Mouse (Mus musculus) liver, adult 2 months (tissue): Measurements from ENCODE around the gene Stat5a. TPM values are rescaled to one million over a fixed set of nuclear protein-coding genes. Genes with fewer than 3 reads are reported as not detected.

Source experiments
- DNase-seq: peaks from one replicate; pipeline ENCODE4 v3.0.0-alpha.2; 2011; ENCODE audit warnings: low read depth, low spot score; ENCODE audit errors: extremely low read depth
- H3K27ac ChIP-seq: fragments of 200-500 bp; replicated peaks from 2 replicates; pipeline ENCODE4 v1.5.1; 2012; ENCODE audit warnings: low read depth, mild to moderate bottlenecking, control low read depth, inconsistent platforms, low read length; ENCODE audit not compliant: insufficient read depth
- H3K27me3 ChIP-seq: fragments of 200-500 bp; 2 replicates; pipeline ENCODE4 v1.6.1; 2012; ENCODE audit warnings: mild to moderate bottlenecking, moderate library complexity, low read length, inconsistent platforms; ENCODE audit not compliant: control insufficient read depth, insufficient read depth
- H3K36me3 ChIP-seq: fragments of 200-500 bp; 2 replicates; pipeline ENCODE4 v1.6.1; 2012; ENCODE audit warnings: low read length, inconsistent platforms; ENCODE audit not compliant: control insufficient read depth, insufficient read depth
- H3K4me1 ChIP-seq: fragments of 200-500 bp; 2 replicates; pipeline ENCODE4 v1.6.1; 2011; ENCODE audit warnings: low read length; ENCODE audit not compliant: control insufficient read depth, insufficient read depth
- H3K4me3 ChIP-seq: fragments of 200-500 bp; 2 replicates; pipeline ENCODE4 v1.5.1; 2011; ENCODE audit warnings: low read depth, mild to moderate bottlenecking, control low read depth, low read length, moderate library complexity; ENCODE audit not compliant: insufficient read depth
- H3K79me2 ChIP-seq: fragments of 200-500 bp; 2 replicates; pipeline ENCODE4 v1.6.1; 2012; ENCODE audit warnings: inconsistent platforms, mild to moderate bottlenecking, low read length, moderate library complexity; ENCODE audit not compliant: control insufficient read depth, insufficient read depth
- H3K9ac ChIP-seq: fragments of 200-500 bp; 2 replicates; pipeline ENCODE4 v1.6.1; 2012; ENCODE audit warnings: low read depth, mild to moderate bottlenecking, control low read depth, inconsistent platforms, low read length
- CTCF ChIP-seq: fragments of 200-500 bp; IDR thresholded peaks from 2 replicates; pipeline ENCODE4 v1.5.1; 2011; ENCODE audit warnings: low read depth, low read length, control low read depth
- POLR2A ChIP-seq: fragments of 200-500 bp; IDR thresholded peaks from 2 replicates; pipeline ENCODE4 v1.6.1; 2011; ENCODE audit warnings: low read length, control low read depth; ENCODE audit not compliant: insufficient read depth; ENCODE audit errors: extremely low read depth
- WGBS: fragments of 180-500 bp; shearing (Covaris S2); methylation state at CpG from one replicate; pipeline ENCODE4 v1.1.7; 2018; 5-methylcytosine and 5-hydroxymethylcytosine counted together
- polyA plus RNA-seq: library from polyadenylated mRNA; depleted of rRNA; stranded (reverse); fragments of >200 nt; gene quantifications from 2 replicates; pipeline ENCODE4 v1.2.3, GENCODE M21; 2012
- total RNA-seq: library from RNA; depleted of rRNA; stranded (reverse); fragments of >200 nt; gene quantifications from 2 replicates; pipeline ENCODE4 v1.2.3, GENCODE M21; 2014

Gene Stat5a
- total and polyA plus RNA-seq, 2 experiments = 6.9 to 15.0 TPM

- peaks cover 18% of the 10 kb centered on the region for H3K4me1 ChIP-seq
- TF ChIP-seq POLR2A (no peak), CTCF (no peak)
- no peaks in the 10 kb centered on the region for H3K27me3 ChIP-seq
- DNase-seq = peak; percentile 42
- H3K27ac ChIP-seq = no peak overlapping the region
- H3K79me2 ChIP-seq = peaks cover 18% of the 10 kb centered on the region
- 83% methylated on average over 17 of the region's 17 CpGs for WGBS
- H3K4me3 ChIP-seq = no peak overlapping the region
- no peak overlapping the region for H3K9ac ChIP-seq
- peaks cover 34% of the 10 kb centered on the region for H3K36me3 ChIP-seq
Measured at GRCm38 (mm10) chr11:100912401-100913155, 53.4 kb downstream of the Stat5a start.

DNA sequence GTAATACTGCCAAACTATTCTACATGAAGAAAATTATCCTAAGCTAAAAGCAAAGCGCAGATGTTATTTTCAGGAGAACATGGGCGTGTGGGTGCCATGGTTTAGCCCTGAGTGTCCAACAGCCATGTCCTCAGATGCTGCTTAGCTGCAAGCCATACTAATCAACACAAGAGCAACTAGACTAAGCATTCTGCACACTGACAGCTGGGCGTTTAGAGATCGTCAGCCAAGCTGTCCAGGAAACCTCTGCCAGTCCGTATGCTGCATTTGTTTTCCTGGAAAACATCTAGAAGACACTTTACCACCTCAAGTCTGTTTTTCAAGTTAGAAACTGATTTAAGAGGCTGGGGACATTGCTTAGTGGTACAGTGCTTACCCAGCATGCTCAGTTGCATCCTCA lies 55.3 kb downstream of the Stat5a start:
- Histone ChIP-seq H3K9ac (no peak overlapping the region), H3K79me2 (peaks cover 25% of the 10 kb centered on the region), H3K27me3 (no peaks in the 10 kb centered on the region), H3K4me3 (no peak overlapping the region), H3K27ac (no peak overlapping the region), H3K4me1 (peaks cover 26% of the 10 kb centered on the region), H3K36me3 (peaks cover 27% of the 10 kb centered on the region)
- no peak for TF ChIP-seq CTCF
- TF ChIP-seq POLR2A = no peak
- 81% methylated on average over 5 of the region's 5 CpGs for WGBS
- no peak for DNase-seq

DNA sequence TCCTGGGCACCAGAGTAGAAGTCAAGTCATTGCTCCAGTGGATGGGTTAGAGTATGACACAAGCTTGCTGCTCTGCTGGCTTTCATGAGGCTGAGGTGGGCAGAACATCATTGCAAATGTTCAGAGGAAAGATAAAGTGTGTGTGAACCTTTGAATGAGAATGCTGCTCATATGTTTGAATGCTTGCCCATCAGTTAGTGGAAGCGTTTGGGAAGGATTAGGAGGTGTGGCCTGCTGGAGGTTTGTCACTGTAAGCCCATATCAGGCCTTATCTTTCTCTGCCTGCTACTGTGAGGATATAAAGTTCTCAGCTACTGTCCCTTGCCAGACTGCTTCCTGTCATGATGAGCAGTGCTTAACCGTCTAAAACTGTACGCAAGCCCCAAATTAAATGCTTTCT lies 55.9 kb downstream of the Stat5a start:
- peaks cover 22% of the 10 kb centered on the region for H3K36me3 ChIP-seq
- 73% methylated on average over 3 of the region's 3 CpGs for WGBS
- no peak for TF ChIP-seq CTCF
- TF ChIP-seq POLR2A = no peak

GRCm38 (mm10) chr11:100916432-100916971 lies 57.4 kb downstream of the Stat5a start:
- Histone ChIP-seq H3K79me2 (peaks cover 31% of the 10 kb centered on the region), H3K9ac (no peak overlapping the region), H3K4me1 (peaks cover 40% of the 10 kb centered on the region), H3K4me3 (no peak overlapping the region), H3K27ac (peak overlapping the region; percentile 64), H3K27me3 (no peaks in the 10 kb centered on the region), H3K36me3 (peaks cover 12% of the 10 kb centered on the region)
- peak; percentile 70 for DNase-seq
- 28% methylated on average over 4 of the region's 4 CpGs for whole genome bisulfite sequencing
- TF ChIP-seq POLR2A = no peak

More for the DNA sequence above, 55.9 kb downstream of the Stat5a start:
- H3K4me1 ChIP-seq = peaks cover 31% of the 10 kb centered on the region
- no peak overlapping the region for H3K4me3 ChIP-seq
- H3K27ac ChIP-seq = no peak overlapping the region
- no peak overlapping the region for H3K9ac ChIP-seq
- DNase-seq = no peak
- peaks cover 25% of the 10 kb centered on the region for H3K79me2 ChIP-seq
- H3K27me3 ChIP-seq = no peaks in the 10 kb centered on the region

GRCm38 (mm10) chr11:100918007-100918406 lies 58.9 kb downstream of the Stat5a start:
- peaks cover 48% of the 10 kb centered on the region for H3K4me1 ChIP-seq

DNA sequence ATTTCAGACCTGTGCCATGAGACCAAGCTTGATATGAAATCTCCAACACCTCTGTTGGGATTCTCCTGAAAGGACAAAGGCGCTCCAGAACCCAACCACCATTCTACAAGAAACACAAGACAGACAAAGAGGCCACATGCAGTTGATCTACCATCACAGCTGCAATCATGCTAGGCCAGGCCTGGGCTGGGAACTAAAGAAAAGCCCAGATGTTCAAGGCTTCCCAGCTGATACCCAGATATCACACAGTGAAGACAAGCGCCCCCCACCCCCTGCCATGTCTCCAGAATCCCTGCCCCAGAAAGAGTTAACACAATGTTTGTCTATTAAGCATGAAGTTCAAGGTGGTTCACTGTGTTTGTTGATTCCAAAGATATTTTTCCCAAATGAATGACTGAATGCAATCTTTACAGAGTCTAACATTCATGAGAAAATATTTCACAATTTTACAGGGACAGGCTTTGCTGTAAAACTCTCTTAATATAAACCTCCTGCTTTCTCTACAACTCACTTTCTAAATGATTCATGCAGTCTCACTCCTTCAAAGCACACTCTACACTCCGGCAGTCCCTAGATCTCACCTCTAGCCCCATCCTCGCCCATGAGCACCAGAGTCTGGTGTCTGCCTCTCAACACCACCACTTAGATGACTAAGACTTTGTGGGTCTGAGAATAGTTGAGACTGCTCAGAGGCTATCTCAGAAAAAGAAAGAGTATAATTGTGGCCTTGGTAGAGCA lies 61.9 kb downstream of the Stat5a start:
- WGBS = 72% methylated on average over 4 of the region's 4 CpGs

More at GRCm38 (mm10) chr11:100918007-100918406, 58.9 kb downstream of the Stat5a start:
- Histone ChIP-seq H3K27ac (no peak overlapping the region), H3K79me2 (peaks cover 39% of the 10 kb centered on the region), H3K4me3 (no peak overlapping the region), H3K27me3 (no peaks in the 10 kb centered on the region), H3K36me3 (peaks cover 12% of the 10 kb centered on the region), H3K9ac (no peak overlapping the region)
- no peak for DNase-seq
- WGBS = 84% methylated on average over 5 of the region's 5 CpGs
- no peak for TF ChIP-seq POLR2A
- TF ChIP-seq CTCF = no peak

More for the DNA sequence above, 61.9 kb downstream of the Stat5a start:
- Histone ChIP-seq H3K27me3 (no peaks in the 10 kb centered on the region), H3K4me1 (peaks cover 55% of the 10 kb centered on the region), H3K79me2 (peaks cover 43% of the 10 kb centered on the region), H3K9ac (no peak overlapping the region), H3K4me3 (no peak overlapping the region), H3K36me3 (peaks cover 6% of the 10 kb centered on the region), H3K27ac (peak overlapping the region; percentile 34)
- no peak for TF ChIP-seq POLR2A
- TF ChIP-seq CTCF = no peak
- DNase-seq = peak; percentile 49
